Mouse (Mus musculus) forebrain, embryonic 14.5 days (tissue): Measurements from ENCODE around the gene Adrm1. TPM values are rescaled to one million over a fixed set of nuclear protein-coding genes. Genes with fewer than 3 reads are reported as not detected.

Source experiments
- ATAC-seq: fragments of 200-750 bp; cut with Nextera tagmentation; 2 replicates; pipeline ENCODE4 v1.8.0; 2017; ENCODE audit warnings: mild to moderate bottlenecking, moderate library complexity
- DNase-seq: peaks from one replicate; pipeline ENCODE4 v3.0.0-alpha.2; 2015; ENCODE audit warnings: low spot score
- H3K27ac ChIP-seq: fragments of 300-500 bp; sonication (generic); 2 replicates; pipeline ENCODE4 v1.5.1; 2014; ENCODE audit warnings: low read depth, mild to moderate bottlenecking, control low read depth, low read length, moderate library complexity
- H3K27me3 ChIP-seq: fragments of 300-500 bp; sonication (generic); replicated peaks from 2 replicates; pipeline ENCODE4 v1.6.1; 2014; ENCODE audit warnings: low read length, control low read depth, mixed read lengths; ENCODE audit not compliant: control insufficient read depth, insufficient read depth
- H3K36me3 ChIP-seq: fragments of 300-500 bp; sonication (generic); 2 replicates; pipeline ENCODE4 v1.6.1; 2014; ENCODE audit warnings: low read length, control low read depth; ENCODE audit not compliant: control insufficient read depth, insufficient read depth
- H3K4me1 ChIP-seq: fragments of 300-500 bp; sonication (generic); 2 replicates; pipeline ENCODE4 v1.6.1; 2014; ENCODE audit warnings: antibody characterized with exemption, low read length, control low read depth; ENCODE audit not compliant: control insufficient read depth, insufficient read depth
- H3K4me2 ChIP-seq: fragments of 300-500 bp; sonication (generic); 2 replicates; pipeline ENCODE4 v1.6.1; 2014; ENCODE audit warnings: mild to moderate bottlenecking, control low read depth, low read length
- H3K4me3 ChIP-seq: fragments of 300-500 bp; sonication (generic); 2 replicates; pipeline ENCODE4 v1.5.1; 2014; ENCODE audit warnings: low read depth, low read length, control low read depth
- H3K9ac ChIP-seq: fragments of 300-500 bp; sonication (generic); 2 replicates; pipeline ENCODE4 v1.6.1; 2014; ENCODE audit warnings: mild to moderate bottlenecking, low read length, control low read depth, moderate library complexity
- H3K9me3 ChIP-seq: fragments of 300-500 bp; sonication (generic); replicated peaks from 2 replicates; pipeline ENCODE4 v1.6.1; 2016; ENCODE audit warnings: low read length, control low read depth, mixed read lengths; ENCODE audit not compliant: control insufficient read depth
- WGBS: fragments of 180-500 bp; shearing (Covaris S2); extraction: QIAGEN DNeasy Blood & Tissue Kit; methylation state at CpG from one replicate; pipeline ENCODE4 v1.1.7; 2014; 5-methylcytosine and 5-hydroxymethylcytosine counted together
- polyA plus RNA-seq: library from polyadenylated mRNA; unstranded; fragments of >200 nt; fragmentation: Nextera tagmentation; extraction: Ambion mirVana; gene quantifications from 2 replicates; pipeline ENCODE4 v1.2.1, GENCODE M21; 2014

The Adrm1 gene
- polyA plus RNA-seq, 1 experiment from 2014 or later = 147 TPM

DNA sequence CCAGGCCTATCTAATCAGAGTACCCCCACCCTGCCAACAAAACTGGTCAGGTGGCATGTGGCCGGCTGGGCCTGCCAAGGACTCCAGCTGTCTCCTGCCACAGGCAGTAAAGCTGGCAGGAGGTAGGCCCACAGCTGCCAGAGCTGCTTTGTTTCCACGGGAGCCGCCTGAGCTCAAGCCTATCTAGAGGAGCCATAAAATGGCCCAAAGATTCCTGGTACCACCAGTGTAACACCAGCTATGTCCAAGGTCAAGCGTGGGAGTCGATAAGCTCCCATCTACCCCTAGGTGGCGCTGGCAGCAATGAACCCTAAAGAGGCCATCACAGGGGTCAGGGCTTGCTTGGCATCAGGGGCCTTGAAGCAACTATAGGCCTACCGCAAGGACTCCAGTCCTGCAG is 36.6 kb downstream of the Adrm1 start:
- DNase-seq = no peak

DNA sequence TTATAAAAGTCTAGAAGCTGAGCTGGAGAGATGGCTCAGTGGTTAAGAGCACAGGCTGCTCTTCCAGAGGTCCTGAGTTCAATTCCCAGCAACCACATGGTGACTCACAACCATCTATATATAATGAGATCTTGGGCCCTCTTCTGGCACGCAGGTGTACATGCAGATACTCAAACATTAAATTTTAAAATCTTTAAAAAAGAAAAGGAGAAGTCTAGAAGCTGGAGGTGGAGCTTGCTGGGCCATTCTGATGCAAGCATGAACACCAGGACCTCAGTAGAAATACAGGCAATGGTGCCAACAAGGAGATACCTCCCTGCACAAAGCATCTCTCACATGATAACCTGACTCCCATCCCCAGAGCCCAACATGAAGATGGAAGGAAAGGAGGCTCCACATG is 37.7 kb downstream of the Adrm1 start:
- Histone ChIP-seq H3K27me3 (no peaks in the 10 kb centered on the region), H3K4me3 (no peak overlapping the region), H3K4me2 (no peak overlapping the region), H3K36me3 (no peaks in the 10 kb centered on the region), H3K9me3 (no peaks in the 10 kb centered on the region), H3K4me1 (no peaks in the 10 kb centered on the region), H3K9ac (no peak overlapping the region), H3K27ac (no peak overlapping the region)
- ATAC-seq (no peak), DNase-seq (no peak)
- WGBS = 77% methylated on average over 1 of the region's 1 CpGs

More for the DNA sequence above, 36.6 kb downstream of the Adrm1 start:
- no peak overlapping the region for H3K9ac ChIP-seq
- no peak overlapping the region for H3K4me3 ChIP-seq
- H3K27me3 ChIP-seq = no peaks in the 10 kb centered on the region
- no peaks in the 10 kb centered on the region for H3K9me3 ChIP-seq
- H3K36me3 ChIP-seq = no peaks in the 10 kb centered on the region
- no peak for ATAC-seq
- WGBS = 61% methylated on average over 7 of the region's 7 CpGs
- no peak overlapping the region for H3K27ac ChIP-seq
- H3K4me2 ChIP-seq = no peak overlapping the region
- no peaks in the 10 kb centered on the region for H3K4me1 ChIP-seq

DNA sequence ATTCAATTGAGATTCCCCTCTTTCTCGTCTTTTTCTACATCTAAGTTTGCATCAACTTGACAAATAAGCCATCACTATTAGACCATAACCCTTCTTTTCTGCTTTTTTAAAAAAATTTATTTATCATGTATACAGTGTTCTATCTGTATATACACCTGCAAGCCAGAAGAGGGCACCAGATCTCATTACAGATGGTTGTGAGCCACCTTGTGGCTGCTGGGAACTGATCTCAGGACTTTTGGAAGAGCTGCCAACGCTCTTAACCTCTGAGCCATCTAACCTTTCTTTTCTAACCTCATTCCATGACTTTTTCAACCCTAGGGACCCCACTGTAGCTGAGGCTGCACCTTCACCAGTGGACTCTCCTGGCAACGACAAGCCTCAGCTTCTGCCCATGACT is 41.0 kb downstream of the Adrm1 start:
- no peak overlapping the region for H3K9ac ChIP-seq
- no peaks in the 10 kb centered on the region for H3K4me1 ChIP-seq
- DNase-seq (no peak), ATAC-seq (no peak)
- no peaks in the 10 kb centered on the region for H3K9me3 ChIP-seq
- 95% methylated on average over 3 of the region's 3 CpGs for WGBS
- H3K36me3 ChIP-seq = no peaks in the 10 kb centered on the region
- H3K27me3 ChIP-seq = no peaks in the 10 kb centered on the region
- no peak overlapping the region for H3K4me3 ChIP-seq
- H3K27ac ChIP-seq = no peak overlapping the region
- H3K4me2 ChIP-seq = no peak overlapping the region

DNA sequence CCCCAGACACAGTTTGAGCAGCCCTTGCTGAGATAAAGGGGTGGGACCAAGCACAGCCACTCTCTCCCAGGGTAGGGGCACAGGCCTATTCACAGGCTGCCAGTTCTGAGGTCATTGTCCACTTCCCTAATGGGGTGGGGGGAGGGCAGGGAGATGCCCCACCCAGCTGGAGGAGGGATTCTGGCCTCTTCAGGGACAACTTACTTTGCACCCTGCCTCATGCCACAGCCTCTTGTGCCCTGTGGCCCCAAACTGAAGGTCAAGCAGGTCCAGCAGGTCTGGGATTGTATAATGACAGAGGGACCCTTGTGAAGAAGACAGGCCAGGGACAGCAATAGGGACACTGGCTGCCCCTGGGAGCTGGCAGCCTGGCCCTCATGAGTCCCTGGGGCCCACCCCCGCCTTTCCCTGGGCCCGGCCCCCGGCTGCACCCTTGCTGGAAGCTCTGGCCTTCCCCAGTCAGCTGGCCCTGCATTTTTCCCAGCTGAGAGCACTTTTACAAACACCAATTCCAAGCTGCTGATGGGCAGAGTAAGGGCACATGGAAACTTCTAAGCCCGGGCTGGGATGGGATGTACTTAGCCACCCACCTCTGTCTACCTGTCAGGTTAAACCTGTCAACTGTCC is 43.2 kb downstream of the Adrm1 start:
- H3K9ac ChIP-seq = no peak overlapping the region
- ATAC-seq = no peak
- no peak for DNase-seq
- H3K4me2 ChIP-seq = no peak overlapping the region
- H3K27me3 ChIP-seq = no peaks in the 10 kb centered on the region
- WGBS = 78% methylated on average over 4 of the region's 4 CpGs
- H3K4me3 ChIP-seq = no peak overlapping the region
- no peaks in the 10 kb centered on the region for H3K36me3 ChIP-seq
- no peak overlapping the region for H3K27ac ChIP-seq
- peaks cover 9% of the 10 kb centered on the region for H3K4me1 ChIP-seq
- H3K9me3 ChIP-seq = no peaks in the 10 kb centered on the region

DNA sequence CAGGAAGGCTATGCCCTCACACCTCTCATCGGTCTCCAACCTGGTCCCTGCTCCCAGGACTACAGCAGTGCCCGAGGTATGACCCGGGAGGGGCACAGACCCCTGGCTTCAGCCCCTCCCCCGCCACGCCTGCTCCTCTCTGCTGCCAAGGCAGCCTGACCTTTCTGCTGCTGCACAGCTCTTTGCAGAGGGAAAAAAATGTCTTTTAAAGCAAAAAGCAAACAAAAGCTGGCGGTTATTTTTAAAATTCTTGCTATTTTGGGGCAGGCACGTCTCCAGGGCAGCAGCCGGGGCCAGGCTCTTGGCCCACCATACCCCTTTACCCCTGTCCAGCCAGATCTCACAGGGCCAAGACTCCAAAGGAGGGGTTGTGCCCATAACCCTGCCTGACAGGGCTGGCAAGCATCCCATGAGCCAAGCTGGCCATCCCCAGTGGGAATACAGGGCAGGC is 43.8 kb downstream of the Adrm1 start:
- WGBS = 85% methylated on average over 8 of the region's 8 CpGs
- ATAC-seq (no peak), DNase-seq (no peak)
- H3K27ac ChIP-seq = no peak overlapping the region
- H3K36me3 ChIP-seq = no peaks in the 10 kb centered on the region
- H3K27me3 ChIP-seq = no peaks in the 10 kb centered on the region
- H3K4me2 ChIP-seq = no peak overlapping the region
- H3K9me3 ChIP-seq = no peaks in the 10 kb centered on the region
- H3K4me3 ChIP-seq = no peak overlapping the region
- H3K9ac ChIP-seq = no peak overlapping the region
- H3K4me1 ChIP-seq = peaks cover 9% of the 10 kb centered on the region

DNA sequence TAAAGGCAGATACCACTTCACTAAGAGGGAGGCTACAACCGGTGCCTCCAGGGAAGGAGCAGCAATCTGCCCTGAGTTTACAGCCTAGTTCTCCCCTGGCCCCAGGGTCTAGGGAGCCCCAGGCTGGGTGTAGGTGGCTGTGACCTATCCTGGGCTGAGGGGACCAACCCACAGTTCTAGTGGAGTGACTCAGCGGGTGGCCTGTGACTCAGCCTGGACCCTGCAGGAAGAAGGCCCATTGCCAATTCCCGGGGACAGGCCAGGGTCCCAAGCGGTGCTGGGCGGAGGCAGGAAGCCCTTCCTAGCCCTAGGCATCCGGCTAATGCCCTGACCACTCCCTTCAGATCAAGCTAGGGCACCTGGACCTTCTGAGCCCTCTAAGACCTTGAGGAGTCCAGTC is 44.7 kb downstream of the Adrm1 start:
- peaks cover 9% of the 10 kb centered on the region for H3K4me1 ChIP-seq
- WGBS = 86% methylated on average over 6 of the region's 6 CpGs
- H3K9me3 ChIP-seq = no peaks in the 10 kb centered on the region
- no peaks in the 10 kb centered on the region for H3K36me3 ChIP-seq
- no peaks in the 10 kb centered on the region for H3K27me3 ChIP-seq
- H3K4me2 ChIP-seq = no peak overlapping the region
- no peak for DNase-seq
- no peak overlapping the region for H3K27ac ChIP-seq
- no peak overlapping the region for H3K4me3 ChIP-seq
- no peak overlapping the region for H3K9ac ChIP-seq
- no peak for ATAC-seq

DNA sequence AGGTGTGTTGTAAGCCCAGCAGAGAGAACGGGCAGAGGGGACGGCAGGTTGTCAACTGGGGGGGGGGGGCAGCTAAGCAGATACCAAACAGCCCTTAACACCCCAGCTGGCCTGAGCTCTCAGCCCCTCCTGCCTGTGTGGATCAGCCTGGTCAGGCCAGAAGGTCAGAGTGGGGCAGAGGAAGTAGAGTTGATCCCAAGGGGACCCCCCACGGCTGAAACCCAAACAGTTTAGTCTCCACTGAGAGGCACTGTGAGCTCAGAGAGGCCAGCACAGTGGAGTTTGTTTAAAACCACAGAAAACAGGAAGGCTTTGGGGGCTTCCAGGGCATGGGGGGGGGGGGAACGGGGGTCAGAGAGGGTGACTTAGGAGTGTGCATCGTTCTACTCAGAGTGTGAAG is 45.6 kb downstream of the Adrm1 start:
- Histone ChIP-seq H3K9ac (no peak overlapping the region), H3K4me1 (peaks cover 9% of the 10 kb centered on the region), H3K4me3 (no peak overlapping the region), H3K27ac (no peak overlapping the region), H3K27me3 (no peaks in the 10 kb centered on the region), H3K9me3 (no peaks in the 10 kb centered on the region), H3K36me3 (no peaks in the 10 kb centered on the region), H3K4me2 (no peak overlapping the region)
- ATAC-seq = no peak
- DNase-seq = no peak
- WGBS = 75% methylated on average over 5 of the region's 5 CpGs

DNA sequence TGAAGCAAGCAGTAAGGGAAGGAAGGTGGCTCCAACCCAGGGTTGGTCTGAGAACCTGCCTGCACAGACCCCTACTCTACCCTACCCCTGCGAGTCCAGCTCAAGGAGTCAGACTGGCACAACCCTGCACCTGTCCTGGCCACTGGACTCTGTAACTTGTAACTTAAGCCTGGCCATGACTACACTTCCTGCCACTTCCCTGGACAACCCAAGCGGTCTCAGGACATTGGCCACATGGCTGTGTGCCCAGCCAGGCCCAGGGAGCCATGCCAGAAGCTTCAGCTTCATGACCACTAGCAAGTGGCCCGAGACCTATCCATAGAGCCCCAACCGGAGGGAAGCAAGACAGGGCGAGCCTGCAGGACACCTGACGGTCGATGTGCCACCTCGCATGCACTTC is 46.3 kb downstream of the Adrm1 start:
- Histone ChIP-seq H3K36me3 (no peaks in the 10 kb centered on the region), H3K27ac (no peak overlapping the region), H3K9me3 (no peaks in the 10 kb centered on the region), H3K9ac (no peak overlapping the region), H3K4me3 (no peak overlapping the region), H3K4me2 (no peak overlapping the region), H3K4me1 (peaks cover 14% of the 10 kb centered on the region), H3K27me3 (no peaks in the 10 kb centered on the region)
- ATAC-seq = no peak
- WGBS = 93% methylated on average over 8 of the region's 8 CpGs
- DNase-seq = no peak

DNA sequence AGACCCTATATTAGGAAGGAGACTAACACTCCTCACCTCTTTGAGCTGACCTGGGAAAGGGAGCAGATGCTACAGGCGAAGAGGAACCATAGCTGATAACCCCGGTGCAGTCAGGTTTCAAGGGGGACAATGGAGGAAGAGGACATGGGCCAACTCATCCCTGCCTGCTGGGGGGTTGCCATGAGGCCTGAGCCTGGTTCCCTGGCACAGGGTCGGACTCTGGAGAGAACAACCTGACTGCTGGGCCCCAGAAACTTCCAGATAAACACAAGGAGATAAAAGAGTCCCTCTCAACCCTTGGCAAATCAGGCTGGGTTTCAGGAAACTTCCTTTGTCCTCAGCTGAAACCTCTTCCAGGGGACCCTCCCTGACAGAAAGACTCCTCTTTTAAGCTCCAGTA is 47.0 kb downstream of the Adrm1 start:
- no peaks in the 10 kb centered on the region for H3K36me3 ChIP-seq
- H3K27me3 ChIP-seq = no peaks in the 10 kb centered on the region
- 80% methylated on average over 3 of the region's 3 CpGs for WGBS
- no peaks in the 10 kb centered on the region for H3K9me3 ChIP-seq
- H3K4me2 ChIP-seq = no peak overlapping the region
- no peak for ATAC-seq
- no peak overlapping the region for H3K4me3 ChIP-seq
- H3K9ac ChIP-seq = no peak overlapping the region
- no peak for DNase-seq
- H3K27ac ChIP-seq = peak overlapping the region; percentile 1; the same call in 1 of the 2 replicates
- peaks cover 14% of the 10 kb centered on the region for H3K4me1 ChIP-seq
